Mouse (Mus musculus) lung, postnatal 0 days (tissue): ENCODE data around the gene Slc6a13.

Source experiments
- CTCF ChIP-seq: IDR thresholded peaks from 2 replicates; pipeline ENCODE4 v1.5.1; 2016; ENCODE audit warnings: antibody characterized with exemption, mild to moderate bottlenecking
- EP300 ChIP-seq: IDR thresholded peaks from 2 replicates; pipeline ENCODE4 v1.6.1; 2016; ENCODE audit warnings: antibody characterized with exemption, mild to moderate bottlenecking, control low read depth

- TF ChIP-seq EP300, result no peak
- no peak for TF ChIP-seq CTCF
These were observed 71.4 kb downstream of the Slc6a13 start for GRCm38 (mm10) chr6:121371197-121371980.
